Mouse (Mus musculus) heart, embryonic 13.5 days (tissue): ENCODE data around the gene 2310034C09Rik. TPM values are rescaled to one million over a fixed set of nuclear protein-coding genes. Genes with fewer than 3 reads are reported as not detected.

Source experiments
- ATAC-seq: fragments of 200-750 bp; cut with Nextera tagmentation; 2 replicates; pipeline ENCODE4 v1.8.0; 2017; ENCODE audit warnings: moderate TSS enrichment; ENCODE audit not compliant: insufficient number of reproducible peaks, low FRiP score, low TSS enrichment; ENCODE audit errors: extremely low read depth
- H3K27ac ChIP-seq: fragments of 300-500 bp; sonication (generic); replicated peaks from 2 replicates; pipeline ENCODE4 v1.5.1; 2015; ENCODE audit warnings: moderate library complexity, mild to moderate bottlenecking, inconsistent platforms
- H3K27me3 ChIP-seq: fragments of 300-500 bp; sonication (generic); replicated peaks from 2 replicates; pipeline ENCODE4 v1.6.1; 2015; ENCODE audit warnings: mild to moderate bottlenecking, inconsistent platforms
- H3K36me3 ChIP-seq: fragments of 300-500 bp; sonication (generic); 2 replicates; pipeline ENCODE4 v1.6.1; 2015; ENCODE audit warnings: mild to moderate bottlenecking, inconsistent platforms
- H3K4me1 ChIP-seq: fragments of 300-500 bp; sonication (generic); 2 replicates; pipeline ENCODE4 v1.6.1; 2015; ENCODE audit warnings: inconsistent platforms
- H3K4me2 ChIP-seq: fragments of 300-500 bp; sonication (generic); 2 replicates; pipeline ENCODE4 v1.6.1; 2015; ENCODE audit warnings: inconsistent platforms, mild to moderate bottlenecking, moderate library complexity
- H3K4me3 ChIP-seq: fragments of 300-500 bp; sonication (generic); 2 replicates; pipeline ENCODE4 v1.5.1; 2015; ENCODE audit warnings: moderate library complexity, mild to moderate bottlenecking, inconsistent platforms
- H3K9ac ChIP-seq: fragments of 300-500 bp; sonication (generic); 2 replicates; pipeline ENCODE4 v1.6.1; 2015; ENCODE audit warnings: inconsistent platforms, mild to moderate bottlenecking, moderate library complexity
- H3K9me3 ChIP-seq: fragments of 300-500 bp; sonication (generic); 2 replicates; pipeline ENCODE4 v1.6.1; 2016; ENCODE audit warnings: inconsistent platforms
- WGBS: fragments of 180-500 bp; shearing (Covaris S2); methylation state at CpG from one replicate; pipeline ENCODE4 v1.1.7; 2015; ENCODE audit warnings: mixed read lengths; 5-methylcytosine and 5-hydroxymethylcytosine counted together
- polyA plus RNA-seq: library from polyadenylated mRNA; unstranded; fragments of >200 nt; fragmentation: Nextera tagmentation; extraction: Ambion mirVana; gene quantifications from 2 replicates; pipeline ENCODE4 v1.2.1, GENCODE M21; 2015

2310034C09Rik gene
- polyA plus RNA-seq, 1 experiment from 2014 or later = not detected

- no peak for ATAC-seq
- H3K9me3 ChIP-seq = no peaks in the 10 kb centered on the region
- 55% methylated on average over 2 of the region's 2 CpGs for WGBS
- no peak overlapping the region for H3K4me2 ChIP-seq
- H3K27me3 ChIP-seq = no peaks in the 10 kb centered on the region
- no peak overlapping the region for H3K27ac ChIP-seq
- no peaks in the 10 kb centered on the region for H3K36me3 ChIP-seq
- no peaks in the 10 kb centered on the region for H3K4me1 ChIP-seq
- no peak overlapping the region for H3K4me3 ChIP-seq
- H3K9ac ChIP-seq = no peak overlapping the region
Observed at GRCm38 (mm10) chr16:88786786-88787185, 28.1 kb downstream of the 2310034C09Rik start.

Other genes with a start within 250 kb of the 2310034C09Rik start
- 0.18 and 0.20 TPM in 2 replicates for gene Cldn8, start 195.7 kb upstream of the 2310034C09Rik start, polyA plus RNA-seq
- not detected in 2 replicates for gene Krtap24-1, start 146.6 kb upstream of the 2310034C09Rik start, polyA plus RNA-seq
- gene 2310079G19Rik, start 131.2 kb upstream of the 2310034C09Rik start, polyA plus RNA-seq = not detected in 2 replicates
- gene Krtap26-1, start 111.1 kb upstream of the 2310034C09Rik start, polyA plus RNA-seq = not detected in 2 replicates
- not detected in 2 replicates for gene Krtap27-1, start 87.2 kb upstream of the 2310034C09Rik start, polyA plus RNA-seq
- not detected in 2 replicates for gene 2310061N02Rik, start 50.9 kb upstream of the 2310034C09Rik start, polyA plus RNA-seq
- gene Krtap13-1, start 30.0 kb upstream of the 2310034C09Rik start, polyA plus RNA-seq = not detected in 2 replicates
- not detected in 2 replicates for gene Krtap13, start 7.2 kb upstream of the 2310034C09Rik start, polyA plus RNA-seq
- not detected in 2 replicates for gene 2310057N15Rik, start 15.4 kb downstream of the 2310034C09Rik start, polyA plus RNA-seq
- not detected in 2 replicates for gene Gm5965, start 19.0 kb downstream of the 2310034C09Rik start, polyA plus RNA-seq
- gene Gm20741, start 53.4 kb downstream of the 2310034C09Rik start, polyA plus RNA-seq = not detected in 2 replicates
- not detected in 2 replicates for gene Krtap15, start 61.4 kb downstream of the 2310034C09Rik start, polyA plus RNA-seq
- gene Krtap14, start 67.3 kb downstream of the 2310034C09Rik start, polyA plus RNA-seq = not detected in 2 replicates
- not detected in 2 replicates for gene Krtap19-1, start 110.6 kb downstream of the 2310034C09Rik start, polyA plus RNA-seq
- not detected in 2 replicates for gene Krtap19-2, start 115.4 kb downstream of the 2310034C09Rik start, polyA plus RNA-seq
- gene Krtap19-3, start 119.2 kb downstream of the 2310034C09Rik start, polyA plus RNA-seq = not detected in 2 replicates
- gene Krtap19-4, start 126.2 kb downstream of the 2310034C09Rik start, polyA plus RNA-seq = not detected in 2 replicates
- not detected in 2 replicates for gene Krtap19-5, start 137.6 kb downstream of the 2310034C09Rik start, polyA plus RNA-seq
- gene Krtap19-9b, start 173.4 kb downstream of the 2310034C09Rik start, polyA plus RNA-seq = not detected in 2 replicates
- gene Krtap16-3, start 204.0 kb downstream of the 2310034C09Rik start, polyA plus RNA-seq = not detected in 2 replicates